Mouse (Mus musculus) intestine, embryonic 16.5 days (tissue): Measurements from ENCODE around the gene Aldh1a1. TPM values are rescaled to one million over a fixed set of nuclear protein-coding genes. Genes with fewer than 3 reads are reported as not detected.

Experiments used
- ATAC-seq: fragments of 200-750 bp; cut with Nextera tagmentation; 2 replicates; pipeline ENCODE4 v1.8.0; 2017; ENCODE audit warnings: moderate TSS enrichment, moderate library complexity
- H3K27ac ChIP-seq: fragments of 300-500 bp; sonication (generic); 2 replicates; pipeline ENCODE4 v1.5.1; 2014; ENCODE audit warnings: mild to moderate bottlenecking, low read length
- H3K27me3 ChIP-seq: fragments of 300-500 bp; sonication (generic); replicated peaks from 2 replicates; pipeline ENCODE4 v1.6.1; 2014; ENCODE audit warnings: low read length, control low read depth, mixed read lengths; ENCODE audit not compliant: control insufficient read depth, insufficient read depth
- H3K36me3 ChIP-seq: fragments of 300-500 bp; sonication (generic); 2 replicates; pipeline ENCODE4 v1.6.1; 2014; ENCODE audit warnings: low read length, control low read depth; ENCODE audit not compliant: control insufficient read depth, insufficient read depth
- H3K4me1 ChIP-seq: fragments of 300-500 bp; sonication (generic); 2 replicates; pipeline ENCODE4 v1.6.1; 2014; ENCODE audit warnings: low read length, control low read depth, mixed read lengths; ENCODE audit not compliant: control insufficient read depth, insufficient read depth
- H3K4me2 ChIP-seq: fragments of 300-500 bp; sonication (generic); 2 replicates; pipeline ENCODE4 v1.6.1; 2014; ENCODE audit warnings: low read depth, low read length, control low read depth
- H3K4me3 ChIP-seq: fragments of 300-500 bp; sonication (generic); 2 replicates; pipeline ENCODE4 v1.5.1; 2014; ENCODE audit warnings: mild to moderate bottlenecking, low read length
- H3K9ac ChIP-seq: fragments of 300-500 bp; sonication (generic); 2 replicates; pipeline ENCODE4 v1.6.1; 2014; ENCODE audit warnings: low read depth, low read length
- H3K9me3 ChIP-seq: fragments of 300-500 bp; sonication (generic); 2 replicates; pipeline ENCODE4 v1.6.1; 2016; ENCODE audit warnings: low read length, control low read depth; ENCODE audit not compliant: control insufficient read depth
- WGBS: fragments of 180-500 bp; shearing (Covaris S2); extraction: QIAGEN DNeasy Blood & Tissue Kit; methylation state at CpG from one replicate; pipeline ENCODE4 v1.1.7; 2014; 5-methylcytosine and 5-hydroxymethylcytosine counted together
- polyA plus RNA-seq: library from polyadenylated mRNA; unstranded; fragments of >200 nt; fragmentation: Nextera tagmentation; extraction: Ambion mirVana; gene quantifications from 2 replicates; pipeline ENCODE4 v1.2.1, GENCODE M21; 2015

Gene Aldh1a1
- polyA plus RNA-seq, 1 experiment from 2014 or later = 90.5 TPM

- no peak overlapping the region for H3K27ac ChIP-seq
- H3K9ac ChIP-seq = no peak overlapping the region
- no peak for ATAC-seq
- no peaks in the 10 kb centered on the region for H3K27me3 ChIP-seq
- no peak overlapping the region for H3K4me2 ChIP-seq
- H3K9me3 ChIP-seq = no peaks in the 10 kb centered on the region
- no peak overlapping the region for H3K4me3 ChIP-seq
- H3K36me3 ChIP-seq = no peaks in the 10 kb centered on the region
- peaks cover 8% of the 10 kb centered on the region for H3K4me1 ChIP-seq
These were observed 69.9 kb downstream of the Aldh1a1 start for GRCm38 (mm10) chr19:20562396-20562795.

DNA sequence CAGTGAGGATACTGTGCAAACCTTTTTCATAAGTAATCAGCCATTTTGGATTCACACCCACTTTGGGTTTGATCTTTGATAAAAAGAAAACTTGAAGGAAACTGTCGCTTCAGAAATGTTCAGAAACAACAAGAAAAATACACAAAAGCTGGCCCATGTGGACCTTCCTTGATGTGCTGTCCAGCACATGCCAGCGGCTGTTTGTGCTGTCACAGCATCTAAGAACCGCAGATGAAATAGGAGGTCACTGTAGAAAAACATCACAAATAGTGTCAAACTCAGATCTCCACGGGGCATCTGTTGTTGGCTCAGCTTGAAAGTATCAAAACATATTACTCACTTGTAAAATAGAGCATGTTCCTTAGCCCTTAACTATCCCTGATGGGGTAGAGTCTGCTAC lies 73.8 kb downstream of the Aldh1a1 start:
- Histone ChIP-seq H3K27ac (no peak overlapping the region), H3K4me1 (no peaks in the 10 kb centered on the region), H3K27me3 (no peaks in the 10 kb centered on the region), H3K9ac (no peak overlapping the region), H3K36me3 (no peaks in the 10 kb centered on the region), H3K4me3 (no peak overlapping the region), H3K9me3 (no peaks in the 10 kb centered on the region), H3K4me2 (no peak overlapping the region)
- 86% methylated on average over 4 of the region's 4 CpGs for WGBS
- ATAC-seq = no peak

GRCm38 (mm10) chr19:20567039-20567438 lies 74.5 kb downstream of the Aldh1a1 start:
- Histone ChIP-seq H3K9ac (no peak overlapping the region), H3K36me3 (no peaks in the 10 kb centered on the region), H3K27me3 (no peaks in the 10 kb centered on the region), H3K9me3 (no peaks in the 10 kb centered on the region), H3K27ac (no peak overlapping the region), H3K4me3 (no peak overlapping the region), H3K4me1 (no peaks in the 10 kb centered on the region), H3K4me2 (no peak overlapping the region)
- 85% methylated on average over 2 of the region's 2 CpGs for WGBS
- ATAC-seq = peak; percentile 99

DNA sequence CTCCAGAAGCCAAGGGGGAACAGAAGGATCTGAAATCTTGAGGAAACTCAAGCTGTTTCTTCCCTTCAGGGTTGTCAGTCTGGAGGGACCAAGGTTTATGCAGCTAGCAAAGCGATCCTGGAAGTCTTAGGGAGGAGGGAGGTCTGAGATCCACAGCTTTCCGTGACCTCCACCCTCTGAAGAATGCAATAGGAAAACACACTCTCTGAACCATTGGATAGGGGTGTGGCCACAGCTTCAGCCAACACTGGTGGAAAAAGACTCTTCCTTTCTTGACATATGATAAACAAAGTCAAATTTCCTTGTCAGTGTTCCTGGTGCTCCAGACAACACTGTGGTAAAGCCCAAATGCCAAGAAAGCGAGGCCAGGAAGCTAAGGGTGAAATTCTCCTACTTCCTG lies 84.5 kb downstream of the Aldh1a1 start:
- Histone ChIP-seq H3K4me3 (no peak overlapping the region), H3K36me3 (no peaks in the 10 kb centered on the region), H3K27me3 (no peaks in the 10 kb centered on the region), H3K9ac (no peak overlapping the region), H3K27ac (peak overlapping the region; percentile 61), H3K9me3 (no peaks in the 10 kb centered on the region), H3K4me2 (no peak overlapping the region), H3K4me1 (peaks cover 5% of the 10 kb centered on the region; the same call in 1 of the 2 replicates)
- 51% methylated on average over 3 of the region's 3 CpGs for WGBS
- peak; percentile 46; the same call in 1 of the 2 replicates for ATAC-seq

- ATAC-seq = peak; percentile 60
- H3K4me2 ChIP-seq = no peak overlapping the region
- no peaks in the 10 kb centered on the region for H3K27me3 ChIP-seq
- peak overlapping the region; percentile 61 for H3K27ac ChIP-seq
- no peaks in the 10 kb centered on the region for H3K9me3 ChIP-seq
- WGBS = 55% methylated on average over 5 of the region's 5 CpGs
- H3K9ac ChIP-seq = no peak overlapping the region
- no peak overlapping the region for H3K4me3 ChIP-seq
- peaks cover 5% of the 10 kb centered on the region; the same call in 1 of the 2 replicates for H3K4me1 ChIP-seq
- no peaks in the 10 kb centered on the region for H3K36me3 ChIP-seq
These were observed 84.9 kb downstream of the Aldh1a1 start for GRCm38 (mm10) chr19:20577429-20577828.

- H3K4me2 ChIP-seq = no peak overlapping the region
- H3K36me3 ChIP-seq = no peaks in the 10 kb centered on the region
- no peaks in the 10 kb centered on the region for H3K27me3 ChIP-seq
- no peak overlapping the region for H3K27ac ChIP-seq
- no peaks in the 10 kb centered on the region for H3K9me3 ChIP-seq
- H3K4me3 ChIP-seq = no peak overlapping the region
- no peak overlapping the region for H3K9ac ChIP-seq
- no peaks in the 10 kb centered on the region; the same call in 1 of the 2 replicates for H3K4me1 ChIP-seq
- ATAC-seq = no peak
These were observed 107.4 kb downstream of the Aldh1a1 start for GRCm38 (mm10) chr19:20599951-20600350.

DNA sequence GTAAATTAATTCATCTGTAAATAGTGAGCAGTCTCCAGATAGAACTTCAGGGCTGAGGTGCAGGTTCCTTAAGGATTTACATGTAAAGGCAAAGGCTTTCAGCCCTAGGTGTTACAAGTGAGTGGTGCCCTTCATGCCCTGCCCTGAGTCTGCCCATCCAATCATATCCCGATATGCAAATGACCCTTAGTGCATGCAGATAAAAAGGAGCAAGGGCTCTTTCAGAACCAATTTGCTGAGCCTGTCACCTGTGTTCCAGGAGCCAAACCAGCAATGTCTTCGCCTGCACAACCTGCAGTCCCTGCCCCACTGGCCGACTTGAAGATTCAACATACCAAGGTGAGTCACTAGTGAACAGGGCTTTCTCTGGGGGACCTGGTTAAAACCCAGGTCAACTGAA lies 109.2 kb downstream of the Aldh1a1 start:
- H3K9me3 ChIP-seq = no peaks in the 10 kb centered on the region
- ATAC-seq = peak; percentile 97
- no peaks in the 10 kb centered on the region for H3K36me3 ChIP-seq
- H3K4me2 ChIP-seq = peak overlapping the region; percentile 38
- WGBS = 44% methylated on average over 3 of the region's 3 CpGs
- no peaks in the 10 kb centered on the region; the same call in 1 of the 2 replicates for H3K4me1 ChIP-seq
- H3K27ac ChIP-seq = 0 out of 2 replicates have a peak overlapping the region, but pooled peaks have one; percentile 47
- H3K27me3 ChIP-seq = no peaks in the 10 kb centered on the region
- H3K9ac ChIP-seq = 0 out of 2 replicates have a peak overlapping the region, but pooled peaks have one; percentile 4
- H3K4me3 ChIP-seq = peak overlapping the region; percentile 31

DNA sequence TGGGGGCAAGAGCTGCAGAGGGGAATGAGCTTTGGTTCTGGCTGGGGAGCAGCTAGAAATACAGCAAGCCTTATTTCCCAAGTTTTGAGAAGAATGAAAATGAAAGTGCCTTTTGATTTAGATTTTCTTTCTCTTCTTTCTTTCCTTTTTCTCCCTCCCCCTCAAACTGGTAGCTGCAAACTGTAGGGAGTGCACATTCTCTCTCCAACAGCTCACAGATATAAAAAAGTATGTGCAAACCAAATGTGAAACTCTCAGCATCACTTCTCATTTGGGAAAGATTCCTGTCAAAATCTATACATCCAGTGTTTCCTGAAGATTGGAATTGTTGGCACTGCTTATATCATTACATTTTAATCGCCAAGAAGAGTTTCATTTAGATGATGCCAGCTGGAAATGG lies 110.7 kb downstream of the Aldh1a1 start:
- no peaks in the 10 kb centered on the region for H3K27me3 ChIP-seq
- H3K4me2 ChIP-seq = no peak overlapping the region
- ATAC-seq = no peak
- H3K9ac ChIP-seq = no peak overlapping the region
- no peaks in the 10 kb centered on the region; the same call in 1 of the 2 replicates for H3K4me1 ChIP-seq
- H3K27ac ChIP-seq = no peak overlapping the region
- H3K36me3 ChIP-seq = no peaks in the 10 kb centered on the region
- peak overlapping the region; percentile 31 for H3K4me3 ChIP-seq
- no peaks in the 10 kb centered on the region for H3K9me3 ChIP-seq
- 71% methylated on average over 1 of the region's 1 CpGs for WGBS

DNA sequence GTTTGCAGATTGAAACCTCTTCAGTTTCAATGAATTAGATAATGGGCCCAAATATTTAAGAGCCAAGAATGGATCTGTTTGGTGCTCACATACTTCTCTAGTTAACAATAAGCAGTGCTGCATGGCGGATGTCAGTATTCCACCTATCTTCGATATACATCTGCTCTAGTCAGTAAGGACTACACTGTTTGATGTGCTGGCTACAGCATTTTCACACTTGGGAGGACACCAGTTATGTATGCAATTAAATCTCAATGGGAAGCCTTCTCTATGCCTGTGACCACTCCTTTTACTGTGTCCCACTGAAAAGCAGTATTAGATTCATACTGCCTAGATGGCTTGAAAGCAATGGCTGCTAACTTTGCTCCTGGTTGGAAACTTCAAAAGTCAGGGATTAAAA lies 111.4 kb downstream of the Aldh1a1 start:
- Histone ChIP-seq H3K4me1 (no peaks in the 10 kb centered on the region; the same call in 1 of the 2 replicates), H3K4me3 (peak overlapping the region; percentile 15; the same call in 1 of the 2 replicates), H3K4me2 (no peak overlapping the region), H3K27ac (no peak overlapping the region), H3K9ac (no peak overlapping the region), H3K27me3 (no peaks in the 10 kb centered on the region), H3K9me3 (no peaks in the 10 kb centered on the region), H3K36me3 (no peaks in the 10 kb centered on the region)
- ATAC-seq = no peak
- 80% methylated on average over 2 of the region's 2 CpGs for WGBS

DNA sequence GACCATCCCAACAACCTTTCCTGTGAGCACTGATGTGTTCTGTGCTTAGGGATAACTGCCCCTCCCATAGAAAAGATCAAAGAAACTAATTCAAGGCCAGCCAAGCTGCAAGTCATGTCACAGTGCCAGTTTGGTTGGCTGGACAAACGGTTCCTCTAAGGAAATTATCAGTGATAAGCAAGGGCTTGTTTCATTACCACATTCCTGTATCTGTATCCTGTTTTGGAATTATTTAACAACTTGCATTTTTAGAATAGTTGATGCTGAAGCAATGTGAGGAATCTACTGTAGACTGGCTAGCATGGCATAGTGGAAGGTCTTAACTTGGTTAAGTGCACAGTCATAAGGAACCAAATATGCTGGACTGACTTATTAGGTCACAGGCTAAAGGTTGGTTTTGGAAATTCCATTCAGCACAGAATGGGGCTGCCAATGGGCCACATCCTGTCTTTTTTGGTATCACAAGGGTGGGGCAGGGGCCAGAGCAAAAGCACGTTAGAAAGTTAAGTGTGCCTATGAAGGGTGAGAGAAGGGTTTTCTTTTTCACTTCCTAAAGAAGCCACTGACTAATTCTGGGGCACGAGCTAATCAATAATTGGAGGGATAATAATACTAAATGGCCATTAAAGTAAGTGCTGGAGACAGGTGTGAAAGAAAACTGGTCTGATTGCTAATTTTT lies 121.9 kb downstream of the Aldh1a1 start:
- Histone ChIP-seq H3K9me3 (no peaks in the 10 kb centered on the region), H3K9ac (no peak overlapping the region), H3K4me1 (no peaks in the 10 kb centered on the region), H3K4me3 (no peak overlapping the region), H3K36me3 (no peaks in the 10 kb centered on the region), H3K27ac (no peak overlapping the region), H3K27me3 (no peaks in the 10 kb centered on the region), H3K4me2 (no peak overlapping the region)
- 65% methylated on average over 3 of the region's 3 CpGs for WGBS
- no peak for ATAC-seq
